Mouse (Mus musculus) forebrain, postnatal 0 days (tissue): Measurements from ENCODE around the gene 2310030G06Rik. TPM values are rescaled to one million over a fixed set of nuclear protein-coding genes. Genes with fewer than 3 reads are reported as not detected.

ENCODE experiments used
- ATAC-seq: fragments of 200-750 bp; cut with Nextera tagmentation; 2 replicates; pipeline ENCODE4 v1.8.0; 2017; ENCODE audit warnings: mild to moderate bottlenecking, moderate library complexity
- DNase-seq: peaks from one replicate; pipeline ENCODE4 v3.0.0-alpha.2; 2015
- H3K27ac ChIP-seq: fragments of 300-500 bp; sonication (generic); 2 replicates; pipeline ENCODE4 v1.5.1; 2014; ENCODE audit warnings: low read depth, mild to moderate bottlenecking, antibody characterized with exemption, low read length, moderate library complexity, mixed read lengths
- H3K27me3 ChIP-seq: fragments of 300-500 bp; sonication (generic); 2 replicates; pipeline ENCODE4 v1.6.1; 2014; ENCODE audit warnings: mild to moderate bottlenecking, low read length, mixed read lengths; ENCODE audit not compliant: insufficient read depth
- H3K36me3 ChIP-seq: fragments of 300-500 bp; sonication (generic); 2 replicates; pipeline ENCODE4 v1.6.1; 2014; ENCODE audit warnings: mild to moderate bottlenecking, moderate library complexity; ENCODE audit not compliant: insufficient read depth
- H3K4me1 ChIP-seq: fragments of 300-500 bp; sonication (generic); 2 replicates; pipeline ENCODE4 v1.6.1; 2014; ENCODE audit warnings: antibody characterized with exemption; ENCODE audit not compliant: insufficient read depth
- H3K4me2 ChIP-seq: fragments of 300-500 bp; sonication (generic); 2 replicates; pipeline ENCODE4 v1.6.1; 2014; ENCODE audit warnings: low read depth, mild to moderate bottlenecking, moderate library complexity
- H3K4me3 ChIP-seq: fragments of 300-500 bp; sonication (generic); 2 replicates; pipeline ENCODE4 v1.5.1; 2014; ENCODE audit warnings: low read depth, low read length, mixed read lengths
- H3K9ac ChIP-seq: fragments of 300-500 bp; sonication (generic); 2 replicates; pipeline ENCODE4 v1.6.1; 2014; ENCODE audit warnings: mild to moderate bottlenecking
- H3K9me3 ChIP-seq: fragments of 300-500 bp; sonication (generic); 2 replicates; pipeline ENCODE4 v1.6.1; 2016; ENCODE audit warnings: low read length
- CTCF ChIP-seq: sonication (generic); IDR thresholded peaks from 2 replicates; pipeline ENCODE4 v1.5.1; 2016; ENCODE audit warnings: antibody characterized with exemption, control low read depth, low read depth
- WGBS: fragments of 180-500 bp; shearing (Covaris S2); extraction: QIAGEN DNeasy Blood & Tissue Kit; methylation state at CpG from one replicate; pipeline ENCODE4 v1.1.7; 2014; 5-methylcytosine and 5-hydroxymethylcytosine counted together
- polyA plus RNA-seq: library from polyadenylated mRNA; unstranded; fragments of >200 nt; fragmentation: Nextera tagmentation; extraction: Ambion mirVana; gene quantifications from 2 replicates; pipeline ENCODE4 v1.2.1, GENCODE M21; 2015
- total RNA-seq: library from RNA; depleted of rRNA; stranded (reverse); fragments of >200 nt; gene quantifications from 2 replicates; pipeline ENCODE4 v1.2.3, GENCODE M21; 2014

Gene 2310030G06Rik
- total and polyA plus RNA-seq, 2 experiments from 2014 or later = 2.0 to 3.8 TPM

DNA sequence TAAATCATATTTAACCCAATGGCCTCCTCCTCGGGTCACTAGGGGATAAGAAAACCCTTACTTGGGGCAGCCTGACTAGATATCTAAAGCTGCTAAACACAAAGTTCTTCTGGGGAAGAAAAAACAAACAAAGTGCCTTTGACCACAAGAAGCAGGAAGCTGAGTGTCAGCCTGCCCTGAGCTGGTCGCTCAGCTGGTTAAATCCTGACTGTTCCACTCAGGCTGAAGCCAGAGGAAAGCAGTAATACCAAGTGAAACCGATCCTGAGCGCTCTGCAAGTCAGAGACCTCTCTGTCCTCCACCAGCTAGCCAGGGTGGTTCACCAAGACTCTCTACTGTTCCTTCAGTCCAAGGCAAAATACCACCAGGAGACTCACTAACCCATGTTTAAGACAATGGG is 16.7 kb downstream of the 2310030G06Rik start:
- no peaks in the 10 kb centered on the region for H3K27me3 ChIP-seq
- no peak overlapping the region for H3K4me3 ChIP-seq
- no peak overlapping the region for H3K27ac ChIP-seq
- 74% methylated on average over 4 of the region's 4 CpGs for WGBS
- H3K4me1 ChIP-seq = peaks cover 19% of the 10 kb centered on the region
- DNase-seq (no peak), ATAC-seq (no peak)
- H3K9me3 ChIP-seq = no peaks in the 10 kb centered on the region
- no peak for TF ChIP-seq CTCF
- no peaks in the 10 kb centered on the region for H3K36me3 ChIP-seq
- H3K4me2 ChIP-seq = no peak overlapping the region
- H3K9ac ChIP-seq = no peak overlapping the region

DNA sequence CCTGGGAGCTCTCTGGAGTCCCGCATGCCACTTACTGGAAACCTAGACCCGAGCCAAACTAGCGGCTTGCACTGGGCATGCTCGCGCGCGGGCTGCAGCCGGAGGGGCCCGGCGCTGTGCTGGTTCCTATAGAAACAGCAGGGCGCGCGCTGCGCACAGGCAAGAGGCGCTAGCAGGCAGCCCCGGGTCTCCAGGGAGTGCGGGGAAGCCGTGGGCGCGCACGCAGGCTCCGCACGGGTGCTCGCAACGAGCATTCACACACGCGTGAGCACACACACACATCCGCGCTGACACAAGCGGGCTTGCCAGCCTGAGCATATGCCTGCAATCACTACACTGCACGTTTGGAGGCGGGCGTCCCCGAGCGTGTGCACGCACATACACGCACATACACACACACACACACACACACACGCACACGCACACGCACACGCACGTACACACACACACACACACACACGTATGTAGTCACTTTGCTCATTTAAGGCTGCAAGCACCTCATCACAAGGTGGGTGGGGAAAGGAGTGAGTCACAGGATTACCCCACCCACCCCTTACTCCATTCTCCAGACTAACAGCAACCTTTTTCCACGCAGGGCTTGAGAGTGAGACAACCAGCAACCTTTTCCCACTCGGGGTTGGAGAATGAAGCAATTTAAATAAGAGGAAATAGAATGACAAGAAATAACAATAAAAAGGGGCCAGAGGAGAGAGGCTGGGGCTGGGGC is 18.2 kb downstream of the 2310030G06Rik start:
- TF ChIP-seq CTCF = peak; percentile 63
- Histone ChIP-seq H3K9me3 (no peaks in the 10 kb centered on the region), H3K4me1 (peaks cover 19% of the 10 kb centered on the region), H3K36me3 (no peaks in the 10 kb centered on the region), H3K4me2 (peak overlapping the region; percentile 89), H3K27me3 (no peaks in the 10 kb centered on the region), H3K27ac (peak overlapping the region; percentile 74), H3K9ac (peak overlapping the region; percentile 71), H3K4me3 (peak overlapping the region; percentile 57)
- peak; percentile 99 for ATAC-seq
- peak; percentile 97 for DNase-seq
- under 1% methylated on average over 45 of the region's 45 CpGs for WGBS

DNA sequence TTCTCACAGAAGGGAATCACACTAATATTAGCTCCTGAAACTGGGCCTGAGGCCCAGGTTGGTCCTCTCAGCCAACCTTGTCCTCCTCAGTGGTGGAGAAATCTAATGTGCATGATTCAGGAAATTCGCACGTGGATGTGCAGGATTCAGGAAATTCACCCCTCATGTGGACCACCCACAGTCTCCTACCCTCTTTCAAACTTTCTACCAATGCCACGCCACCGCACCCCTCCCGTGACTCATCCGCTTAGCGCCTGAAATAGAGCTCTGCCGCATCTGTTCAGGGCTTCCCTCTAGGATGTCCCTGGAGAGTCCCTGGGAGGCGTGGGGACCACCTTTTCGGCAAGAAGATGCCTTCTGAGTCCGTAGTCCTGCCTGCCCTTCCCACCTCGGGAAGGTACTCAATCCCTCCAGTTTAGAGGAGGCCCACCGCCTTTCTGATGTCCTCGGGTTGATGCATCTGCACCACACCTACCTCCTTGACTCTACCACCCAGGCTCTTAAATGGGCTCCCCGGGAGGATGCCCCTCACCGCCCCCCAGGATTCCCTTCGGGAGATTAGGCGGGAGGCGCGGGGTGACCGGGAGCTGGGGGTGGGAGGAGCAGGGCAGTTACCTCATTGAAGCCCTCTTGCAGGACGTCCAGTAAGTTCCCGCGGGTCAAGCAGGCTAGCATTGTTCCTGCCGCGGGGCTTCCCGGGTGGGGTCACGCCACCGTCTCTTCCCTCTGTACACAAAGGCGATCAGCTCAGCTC is 19.0 kb downstream of the 2310030G06Rik start:
- ATAC-seq (peak; percentile 1; the same call in 1 of the 2 replicates), DNase-seq (peak; percentile 61)
- no peak for TF ChIP-seq CTCF
- Histone ChIP-seq H3K4me1 (peaks cover 22% of the 10 kb centered on the region), H3K27ac (peak overlapping the region; percentile 74), H3K4me2 (peak overlapping the region; percentile 89), H3K9me3 (no peaks in the 10 kb centered on the region), H3K4me3 (peak overlapping the region; percentile 57), H3K36me3 (no peaks in the 10 kb centered on the region), H3K9ac (peak overlapping the region; percentile 71), H3K27me3 (no peaks in the 10 kb centered on the region)
- WGBS = 2% methylated on average over 30 of the region's 30 CpGs

DNA sequence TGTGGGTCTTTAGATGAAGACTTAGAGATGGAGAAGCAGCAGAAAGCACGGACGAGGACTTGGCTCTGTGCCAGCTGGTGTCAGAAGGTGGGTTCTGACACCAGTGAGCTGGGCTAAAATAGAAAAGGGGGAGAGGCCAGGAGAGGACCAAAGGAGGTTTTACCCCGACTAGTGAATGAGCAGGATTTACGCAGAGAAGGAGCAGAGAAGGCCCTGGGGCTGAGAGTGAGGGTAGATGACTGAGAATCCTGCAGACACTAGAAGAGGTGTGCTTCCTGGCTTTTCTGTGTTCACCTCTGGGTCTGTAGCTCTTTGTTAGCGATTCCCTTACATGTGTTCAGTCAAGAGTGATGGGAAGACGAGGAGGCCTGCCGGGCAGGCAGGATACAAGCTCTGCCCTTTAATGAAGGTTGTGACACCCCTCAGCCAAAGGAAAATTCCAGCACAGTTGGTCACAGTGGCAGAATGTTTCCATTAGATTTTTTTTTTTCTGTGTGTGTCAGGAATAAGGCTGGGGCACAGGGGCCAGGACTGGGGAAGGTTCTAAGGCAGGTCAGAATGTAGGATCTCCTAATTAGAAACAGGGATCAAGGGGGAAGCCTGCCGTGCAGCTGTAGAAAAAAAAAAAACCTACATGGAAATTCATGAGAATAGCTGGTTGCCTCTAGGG is 20.3 kb downstream of the 2310030G06Rik start:
- TF ChIP-seq CTCF = no peak
- Histone ChIP-seq H3K4me1 (peaks cover 29% of the 10 kb centered on the region), H3K9ac (no peak overlapping the region), H3K4me2 (peak overlapping the region; percentile 89), H3K27me3 (no peaks in the 10 kb centered on the region), H3K4me3 (0 out of 2 replicates have a peak overlapping the region, but pooled peaks have one; percentile 2), H3K9me3 (no peaks in the 10 kb centered on the region), H3K36me3 (no peaks in the 10 kb centered on the region), H3K27ac (no peak overlapping the region)
- 24% methylated on average over 8 of the region's 8 CpGs for WGBS
- ATAC-seq = no peak
- DNase-seq = no peak

DNA sequence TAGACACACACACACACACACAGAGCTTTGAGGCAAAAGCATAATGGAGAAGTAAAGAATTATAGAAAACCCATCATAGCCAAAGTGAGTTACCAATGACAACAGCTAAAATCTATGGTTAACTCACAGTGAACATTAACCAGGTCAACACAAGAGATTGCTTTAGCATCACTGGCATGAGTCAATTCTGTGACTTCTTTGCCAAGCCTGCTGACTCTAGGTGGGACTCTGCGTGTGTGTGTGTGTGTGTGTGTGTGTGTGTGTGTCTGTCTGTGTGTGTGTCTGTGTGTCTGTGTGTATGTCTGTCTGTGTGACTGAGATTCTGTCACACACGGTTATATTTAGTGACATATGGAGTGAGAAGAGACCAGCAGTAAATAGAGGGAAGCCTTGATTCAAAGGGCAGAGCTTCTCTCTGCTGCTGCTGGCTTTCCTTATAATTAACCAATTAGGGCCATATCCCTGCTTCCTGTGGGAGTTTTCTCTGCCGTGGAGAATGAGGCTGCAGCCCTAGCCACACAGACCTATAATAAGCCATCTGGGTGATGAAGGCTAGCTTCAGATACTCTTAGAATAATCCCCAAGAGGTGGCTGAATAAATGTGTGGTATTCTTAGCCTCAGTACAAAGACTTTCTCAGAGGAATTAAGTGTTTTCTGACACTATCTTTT is 21.5 kb downstream of the 2310030G06Rik start:
- no peaks in the 10 kb centered on the region for H3K36me3 ChIP-seq
- no peak overlapping the region for H3K27ac ChIP-seq
- WGBS = 23% methylated on average over 3 of the region's 3 CpGs
- H3K9ac ChIP-seq = no peak overlapping the region
- H3K27me3 ChIP-seq = no peaks in the 10 kb centered on the region
- 0 out of 2 replicates have a peak overlapping the region, but pooled peaks have one; percentile 1 for H3K4me2 ChIP-seq
- peaks cover 29% of the 10 kb centered on the region for H3K4me1 ChIP-seq
- DNase-seq (no peak), ATAC-seq (no peak)
- H3K9me3 ChIP-seq = no peaks in the 10 kb centered on the region
- TF ChIP-seq CTCF = no peak
- H3K4me3 ChIP-seq = no peak overlapping the region

DNA sequence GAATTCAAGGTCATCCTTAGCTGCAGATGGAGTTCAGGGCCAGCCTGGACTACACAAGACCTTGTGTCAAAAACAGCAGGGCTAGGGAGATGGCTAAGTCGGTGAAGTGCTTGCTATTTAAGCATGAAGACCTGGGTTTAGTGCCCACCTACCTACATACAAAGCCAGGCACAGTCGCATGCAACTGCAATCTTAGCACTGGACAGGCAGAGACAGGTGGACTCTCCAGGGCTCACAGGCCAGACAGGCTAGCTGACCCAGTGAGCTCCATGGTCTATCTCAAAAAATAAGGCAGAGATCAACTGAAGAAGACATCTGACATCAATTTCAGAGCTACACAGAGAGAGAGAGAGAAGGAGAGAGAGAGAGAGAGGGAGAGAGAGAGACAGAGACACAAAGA is 22.2 kb downstream of the 2310030G06Rik start:
- no peaks in the 10 kb centered on the region for H3K36me3 ChIP-seq
- no peaks in the 10 kb centered on the region for H3K27me3 ChIP-seq
- 0 out of 2 replicates have a peak overlapping the region, but pooled peaks have one; percentile 1 for H3K4me2 ChIP-seq
- TF ChIP-seq CTCF = no peak
- WGBS = 65% methylated on average over 2 of the region's 2 CpGs
- H3K9ac ChIP-seq = no peak overlapping the region
- DNase-seq (no peak), ATAC-seq (no peak)
- H3K27ac ChIP-seq = no peak overlapping the region
- no peak overlapping the region for H3K4me3 ChIP-seq
- no peaks in the 10 kb centered on the region for H3K9me3 ChIP-seq
- H3K4me1 ChIP-seq = peaks cover 29% of the 10 kb centered on the region
